Comparison of ENCODE assay signal across 26 mouse cellular contexts in the genomic region with DNA sequence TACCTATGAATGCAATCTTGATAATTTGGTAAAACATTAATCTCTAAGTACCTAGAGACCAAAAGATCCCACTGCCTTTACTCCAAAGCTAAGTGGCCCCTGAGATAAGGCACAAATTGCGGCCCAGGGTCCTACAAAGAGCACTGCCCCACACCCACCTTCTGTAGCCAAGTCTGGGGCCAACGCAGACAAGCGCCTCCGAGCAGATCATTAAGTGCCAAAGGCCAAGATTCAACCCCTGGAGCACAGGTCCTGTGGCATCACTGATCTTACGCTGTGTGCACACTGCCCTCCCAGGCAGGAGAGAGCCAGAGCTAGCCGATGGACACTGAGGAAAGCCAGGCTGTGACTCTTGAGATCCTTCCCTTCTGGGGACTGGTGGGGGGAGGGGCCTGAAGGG. TPM values are rescaled to one million over a fixed set of nuclear protein-coding genes. Genes with fewer than 3 reads are reported as not detected.
A peak's percentile ranks its signal among the peaks of the same experiment; 100 is the strongest.
DNase-seq lines count a peak whose midpoint lies in the region; ATAC-seq and TF ChIP-seq lines count a peak whose summit lies in the region.
"Had no signal": no experiment of that assay in that cellular context is flagged by ENCODE, and none has a peak within 500 bp of the region (broad histone marks: within the 10 kb centered on the region; RNA-seq: fewer than 3 reads in every experiment).

No protein-coding gene starts in this region.

- H3K27me3 ChIP-seq in heart, embryonic 11.5 days (ENCODE audit: control insufficient read depth, insufficient read depth, low read length), result no peaks in the 10 kb centered on the region
- no peaks in the 10 kb centered on the region for H3K27me3 ChIP-seq in liver, adult 2 months (ENCODE audit: control insufficient read depth, insufficient read depth, low read length)
- H3K27me3 ChIP-seq in liver, embryonic 11.5 days (replicated peaks; ENCODE audit: control insufficient read depth, insufficient read depth, low read length), result no peaks in the 10 kb centered on the region
- no peaks in the 10 kb centered on the region for H3K27me3 ChIP-seq in intestine, embryonic 14.5 days (replicated peaks; ENCODE audit: control insufficient read depth, insufficient read depth, low read length)
- no peaks in the 10 kb centered on the region for H3K27me3 ChIP-seq in stomach, embryonic 15.5 days (replicated peaks)
- H3K27me3 ChIP-seq: hindbrain, embryonic 15.5 days; limb, embryonic 15.5 days; midbrain, embryonic 15.5 days; neural tube, embryonic 13.5 days had no signal

- H3K9me3 ChIP-seq in heart, embryonic 11.5 days (replicated peaks; ENCODE audit: control insufficient read depth, low read length), result no peaks in the 10 kb centered on the region
- H3K9me3 ChIP-seq in liver, embryonic 11.5 days (ENCODE audit: control insufficient read depth, low read length), result no peaks in the 10 kb centered on the region
- peaks cover 6% of the 10 kb centered on the region for H3K9me3 ChIP-seq in intestine, embryonic 14.5 days (ENCODE audit: control insufficient read depth, low read length)
- no peaks in the 10 kb centered on the region for H3K9me3 ChIP-seq in stomach, embryonic 15.5 days
- H3K9me3 ChIP-seq: hindbrain, embryonic 15.5 days; limb, embryonic 15.5 days; midbrain, embryonic 15.5 days; neural tube, embryonic 13.5 days had no signal

- no peak for TF ChIP-seq CTCF in liver, adult 2 months (IDR thresholded peaks at IDR 0.05; ENCODE audit: low read depth, low read length)

- no peak for TF ChIP-seq POLR2A in liver, adult 2 months (IDR thresholded peaks at IDR 0.05; ENCODE audit: extremely low read depth, insufficient read depth, low read length)

- H3K27ac ChIP-seq in heart, embryonic 11.5 days (ENCODE audit: low read depth, low read length), result no peak overlapping the region
- H3K27ac ChIP-seq in liver, adult 2 months (replicated peaks; ENCODE audit: insufficient read depth, low read depth, low read length), result no peak overlapping the region
- no peak overlapping the region for H3K27ac ChIP-seq in liver, embryonic 11.5 days (ENCODE audit: low read depth, low read length)
- peak overlapping the region; percentile 87; the same call in 1 of the 2 replicates for H3K27ac ChIP-seq in intestine, embryonic 14.5 days (ENCODE audit: low read depth)
- H3K27ac ChIP-seq in stomach, embryonic 15.5 days, result peak overlapping the region; percentile 84
- H3K27ac ChIP-seq: hindbrain, embryonic 15.5 days; left cerebral cortex, adult 2 months; limb, embryonic 15.5 days; midbrain, embryonic 15.5 days; neural tube, embryonic 13.5 days had no signal

- DNase-seq in heart, adult 18-20 months, result no peak
- peak; percentile 14 for DNase-seq in liver, adult 2 months (ENCODE audit: extremely low read depth, low read depth, low spot score)
- DNase-seq in liver, embryonic 11.5 days (ENCODE audit: low spot score), result no peak
- no peak for DNase-seq in intestine, embryonic 14.5 days (ENCODE audit: low spot score)
- DNase-seq in Muller cell, postnatal 12 days (ENCODE audit: inconsistent ontology term), result no peak
- no peak for DNase-seq in adrenal gland, adult 8-10 months
- DNase-seq: adrenal gland, postnatal 36 days; cerebellum, adult 9-10 months; forebrain, postnatal 0 days; gastrocnemius, postnatal 25 days; heart, postnatal 4 days; kidney, adult 18-20 months; lung, postnatal 4 days; retina, postnatal 1 day; right cerebral cortex, postnatal 25 days; spleen, adult 18-20 months had no signal

- no peak overlapping the region for H3K4me3 ChIP-seq in heart, embryonic 11.5 days (ENCODE audit: low read depth, low read length)
- H3K4me3 ChIP-seq in liver, adult 2 months (ENCODE audit: insufficient read depth, low read depth, low read length), result no peak overlapping the region
- no peak overlapping the region for H3K4me3 ChIP-seq in liver, embryonic 11.5 days (ENCODE audit: low read depth, low read length)
- H3K4me3 ChIP-seq in intestine, embryonic 14.5 days (ENCODE audit: low read depth, low read length), result no peak overlapping the region
- H3K4me3 ChIP-seq in stomach, embryonic 15.5 days (replicated peaks), result no peak overlapping the region
- H3K4me3 ChIP-seq: hindbrain, embryonic 15.5 days; left cerebral cortex, adult 2 months; limb, embryonic 15.5 days; midbrain, embryonic 15.5 days; myocyte; neural tube, embryonic 13.5 days had no signal

- H3K4me2 ChIP-seq in heart, embryonic 11.5 days, result peak overlapping the region; percentile 0; the same call in 1 of the 2 replicates
- H3K4me2 ChIP-seq in liver, embryonic 11.5 days, result no peak overlapping the region
- no peak overlapping the region for H3K4me2 ChIP-seq in intestine, embryonic 14.5 days (ENCODE audit: low read length)
- H3K4me2 ChIP-seq in stomach, embryonic 15.5 days, result no peak overlapping the region
- H3K4me2 ChIP-seq: hindbrain, embryonic 15.5 days; limb, embryonic 15.5 days; midbrain, embryonic 15.5 days; neural tube, embryonic 13.5 days had no signal

- ATAC-seq in heart, embryonic 11.5 days (replicated peaks; ENCODE audit: insufficient number of reproducible peaks, low FRiP score, low TSS enrichment), result no peak; the same call in 1 of the 2 replicates
- no peak for ATAC-seq in liver, embryonic 11.5 days (replicated peaks; ENCODE audit: low FRiP score)
- peak; percentile 52 for ATAC-seq in intestine, embryonic 14.5 days (replicated peaks; ENCODE audit: low FRiP score, low TSS enrichment, low read depth)
- ATAC-seq in stomach, embryonic 15.5 days (ENCODE audit: insufficient read depth, low FRiP score, low read depth), result peak; percentile 59
- ATAC-seq: CD4-positive, CD25-positive, alpha-beta regulatory T cell, adult 4 months; forebrain, postnatal 0 days; midbrain, embryonic 15.5 days had no signal

- 0 out of 2 replicates have a peak, but pooled peaks cover 2% of the 10 kb centered on the region for H3K36me3 ChIP-seq in heart, embryonic 11.5 days (ENCODE audit: control insufficient read depth, insufficient read depth, low read length)
- H3K36me3 ChIP-seq in liver, adult 2 months (ENCODE audit: control insufficient read depth, insufficient read depth, low read length), result no peaks in the 10 kb centered on the region
- H3K36me3 ChIP-seq in liver, embryonic 11.5 days (ENCODE audit: control insufficient read depth, insufficient read depth, low read length), result no peaks in the 10 kb centered on the region
- no peaks in the 10 kb centered on the region for H3K36me3 ChIP-seq in intestine, embryonic 14.5 days (ENCODE audit: control insufficient read depth, insufficient read depth, low read length)
- 0 out of 2 replicates have a peak, but pooled peaks cover 3% of the 10 kb centered on the region for H3K36me3 ChIP-seq in stomach, embryonic 15.5 days
- H3K36me3 ChIP-seq: hindbrain, embryonic 15.5 days; midbrain, embryonic 15.5 days; neural tube, embryonic 13.5 days had no signal

- WGBS in heart, embryonic 11.5 days (ENCODE audit: insufficient replicate concordance), result 40% methylated on average over 6 of the region's 6 CpGs
- WGBS in liver, adult 2 months, result 16% methylated on average over 6 of the region's 6 CpGs
- WGBS in liver, embryonic 11.5 days, result 64% methylated on average over 6 of the region's 6 CpGs
- WGBS in intestine, embryonic 14.5 days, result 44% methylated on average over 6 of the region's 6 CpGs
- WGBS in stomach, embryonic 15.5 days, result 64% methylated on average over 6 of the region's 6 CpGs

- no peak overlapping the region for H3K9ac ChIP-seq in heart, embryonic 11.5 days (ENCODE audit: low read depth, low read length)
- H3K9ac ChIP-seq in liver, adult 2 months (ENCODE audit: low read depth, low read length), result no peak overlapping the region
- no peak overlapping the region for H3K9ac ChIP-seq in liver, embryonic 11.5 days (ENCODE audit: low read depth, low read length)
- H3K9ac ChIP-seq in intestine, embryonic 14.5 days (ENCODE audit: low read length), result no peak overlapping the region
- no peak overlapping the region for H3K9ac ChIP-seq in stomach, embryonic 15.5 days
- H3K9ac ChIP-seq: forebrain, postnatal 0 days; hindbrain, embryonic 15.5 days; limb, embryonic 15.5 days; midbrain, embryonic 15.5 days; neural tube, embryonic 13.5 days had no signal

- H3K4me1 ChIP-seq in heart, embryonic 11.5 days (ENCODE audit: control insufficient read depth, insufficient read depth, low read length), result peaks cover 42% of the 10 kb centered on the region
- 0 out of 2 replicates have a peak, but pooled peaks cover 3% of the 10 kb centered on the region for H3K4me1 ChIP-seq in liver, adult 2 months (ENCODE audit: control insufficient read depth, insufficient read depth, low read length)
- peaks cover 4% of the 10 kb centered on the region; the same call in 1 of the 2 replicates for H3K4me1 ChIP-seq in liver, embryonic 11.5 days (replicated peaks; ENCODE audit: control insufficient read depth, insufficient read depth, low read length)
- H3K4me1 ChIP-seq in intestine, embryonic 14.5 days (replicated peaks; ENCODE audit: control insufficient read depth, insufficient read depth, low read length), result peaks cover 65% of the 10 kb centered on the region
- peaks cover 52% of the 10 kb centered on the region for H3K4me1 ChIP-seq in stomach, embryonic 15.5 days
- H3K4me1 ChIP-seq: midbrain, embryonic 15.5 days had no signal

- no peaks in the 10 kb centered on the region for H3K79me2 ChIP-seq in liver, adult 2 months (ENCODE audit: control insufficient read depth, insufficient read depth, low read length)

RNA-seq across cellular contexts. Expression of gene Ror2, which starts 38.7 kb away (rescaled TPM):
- 10.2 and 12.6 TPM in 2 replicates for polyA plus RNA-seq in heart, embryonic 11.5 days (2014; fragmentation: Nextera tagmentation; extraction: Ambion mirVana)
- 1 to 10 TPM; 1.0 to 1.4 TPM for total RNA-seq in heart, adult 18-20 months (2021)
- total RNA-seq in liver, adult 2 months (2014; rRNA removed), result not detected in 2 replicates
- 0.06 and 0.09 TPM in 2 replicates for polyA plus RNA-seq in liver, adult 2 months (2012; rRNA removed)
- polyA plus RNA-seq in liver, embryonic 11.5 days (2014; fragmentation: Nextera tagmentation; extraction: Ambion mirVana), result 3.8 and 4.3 TPM in 2 replicates
- polyA plus RNA-seq in intestine, embryonic 14.5 days (2014; fragmentation: Nextera tagmentation; extraction: Ambion mirVana), result 15.5 and 18.5 TPM in 2 replicates
- 17.4 and 20.9 TPM in 2 replicates for polyA plus RNA-seq in stomach, embryonic 15.5 days (2015; fragmentation: Nextera tagmentation; extraction: Ambion mirVana)
- total RNA-seq in adrenal gland, adult 8-10 months (2022), result 1 to 10 TPM; 6.0 to 9.0 (median 6.8) TPM
- total RNA-seq: megakaryocyte-erythroid progenitor cell, adult 5-6 weeks had no signal
- polyA plus RNA-seq: CD4-positive, CD25-positive, alpha-beta regulatory T cell, adult 4 months had no signal

Comparison
In these comparisons a context has a peak if more than half of its experiments do, and no peak if none do; other contexts are left out.
1. ATAC-seq: peak in intestine, embryonic 14.5 days (single experiment) and stomach, embryonic 15.5 days (single experiment); none in heart, embryonic 11.5 days (single experiment) and liver, embryonic 11.5 days (single experiment).
2. H3K27ac ChIP-seq: peak in intestine, embryonic 14.5 days (single experiment) and stomach, embryonic 15.5 days (single experiment); none in heart, embryonic 11.5 days (single experiment), liver, adult 2 months (single experiment) and liver, embryonic 11.5 days (single experiment).